Mouse (Mus musculus) frontal cortex, postnatal 14 days (tissue): ENCODE measurements around the gene Fam71d.

Experiments used
- DNase-seq, 2 experiments: peaks; one replicate each; pipeline ENCODE4 v3.0.0; 2022; ENCODE audit warnings: low spot score in 2 of 2

The Fam71d gene

GRCm38 (mm10) chr12:78691325-78691724 lies at the start of gene Fam71d:
TSS of gene Fam71d (plus strand) at chr12:78691535.
- no peak for DNase-seq

GRCm38 (mm10) chr12:78643691-78644090 lies 47.6 kb upstream of the Fam71d start:
- no peak for DNase-seq

GRCm38 (mm10) chr12:78645282-78645681 lies 46.1 kb upstream of the Fam71d start:
- no peak for DNase-seq

GRCm38 (mm10) chr12:78659718-78660304 lies 31.5 kb upstream of the Fam71d start:
- no peak for DNase-seq

- no peak for DNase-seq
These were observed 13.1 kb upstream of the Fam71d start for GRCm38 (mm10) chr12:78678101-78678806.

GRCm38 (mm10) chr12:78678807-78679189 lies 12.5 kb upstream of the Fam71d start:
- no peak for DNase-seq

- DNase-seq, result no peak
These were observed 10.3 kb upstream of the Fam71d start for GRCm38 (mm10) chr12:78681048-78681447.

- no peak for DNase-seq
These were observed 9.1 kb upstream of the Fam71d start for GRCm38 (mm10) chr12:78682279-78682678.

GRCm38 (mm10) chr12:78685669-78686215 lies 5.6 kb upstream of the Fam71d start:
- no peak for DNase-seq

- DNase-seq, result no peak
These were observed 2.5 kb upstream of the Fam71d start for GRCm38 (mm10) chr12:78688876-78689275.

GRCm38 (mm10) chr12:78693281-78693680 lies 1.9 kb downstream of the Fam71d start:
- DNase-seq, result no peak

GRCm38 (mm10) chr12:78717783-78718182 lies 26.4 kb downstream of the Fam71d start:
- DNase-seq, result no peak

- DNase-seq, result no peak
These were observed 36.4 kb downstream of the Fam71d start for GRCm38 (mm10) chr12:78727723-78728122.

GRCm38 (mm10) chr12:78739633-78740032 lies 48.3 kb downstream of the Fam71d start:
- DNase-seq, result no peak

- DNase-seq, result no peak
These were observed 49.0 kb downstream of the Fam71d start for GRCm38 (mm10) chr12:78740289-78740688.

- DNase-seq, result no peak
These were observed 54.9 kb downstream of the Fam71d start for GRCm38 (mm10) chr12:78746226-78746625.

- DNase-seq, result no peak
These were observed 56.1 kb downstream of the Fam71d start for GRCm38 (mm10) chr12:78747406-78747805.

- DNase-seq, result peak in 1 of 2 experiments; percentile 22
These were observed 56.8 kb downstream of the Fam71d start for GRCm38 (mm10) chr12:78748113-78748512.

- peak; percentile 93 to 95 for DNase-seq
These were observed 57.4 kb downstream of the Fam71d start, which contains the start of gene Mpp5 for GRCm38 (mm10) chr12:78748557-78749377. TSS of gene Mpp5 (plus strand) at chr12:78748907.

- DNase-seq, result peak; percentile 17 to 27
These were observed 58.1 kb downstream of the Fam71d start for GRCm38 (mm10) chr12:78749378-78749801.

- DNase-seq, result no peak
These were observed 70.6 kb downstream of the Fam71d start for GRCm38 (mm10) chr12:78761979-78762378.

- DNase-seq, result no peak
These were observed 77.8 kb downstream of the Fam71d start for GRCm38 (mm10) chr12:78769031-78769713.
